Mouse (Mus musculus): ENCODE data around the gene Shld2.

DNA sequence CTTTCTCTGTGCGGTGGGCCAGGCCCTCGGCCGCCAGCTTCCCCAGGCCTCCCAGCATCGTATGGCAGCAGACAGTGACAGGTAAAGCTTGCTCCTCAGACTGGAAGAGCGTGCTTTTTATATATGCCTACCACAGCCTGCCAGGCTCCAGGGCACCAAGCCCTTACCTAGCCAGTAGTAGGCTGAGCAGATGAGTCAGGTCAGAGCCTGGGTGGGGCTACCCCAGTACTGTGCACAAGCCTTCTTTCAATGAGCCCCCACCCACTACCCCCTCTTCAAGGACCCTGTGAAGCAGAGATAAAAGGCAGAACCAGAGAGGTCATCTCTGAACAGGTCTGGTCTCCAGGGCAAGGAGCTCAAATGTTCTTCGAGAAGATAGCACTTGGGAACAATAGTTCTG, 45.0 kb upstream of the Shld2 start, which contains the start of gene Fam25c:
- TF ChIP-seq POLR2A (IDR thresholded peaks at IDR 0.05; ENCODE audit: extremely low read depth, insufficient read depth, low read length) (no peak), CTCF (IDR thresholded peaks at IDR 0.05; ENCODE audit: extremely low read depth, insufficient read depth, low read length) (no peak)
